Mouse (Mus musculus): Measurements from ENCODE around the gene Zfp420.

DNA sequence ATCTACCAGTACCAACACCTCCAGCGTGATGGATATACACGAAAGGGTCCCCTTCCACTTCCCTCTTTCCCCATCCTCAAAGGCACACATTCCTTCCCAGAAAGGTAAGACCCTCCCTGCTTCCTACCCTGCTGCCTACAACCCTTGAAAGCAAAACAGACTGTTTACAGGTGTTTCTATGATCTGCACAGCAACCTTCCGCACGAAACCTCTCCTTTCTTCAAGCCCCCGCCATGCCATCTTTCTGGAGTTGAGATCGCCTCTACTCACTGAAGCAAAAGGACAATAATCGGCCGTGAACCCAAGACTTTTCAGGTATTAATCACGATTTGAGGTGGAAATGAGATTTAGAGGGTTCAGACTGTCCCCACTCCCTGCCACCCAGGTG, 7.0 kb upstream of the Zfp420 start:
- no peak for TF ChIP-seq POLR2A (IDR thresholded peaks at IDR 0.05; ENCODE audit: borderline replicate concordance, low read depth, low read length)
- TF ChIP-seq CTCF (IDR thresholded peaks at IDR 0.05; ENCODE audit: low read depth, low read length) = no peak

Data from bone marrow macrophage, adult 2 months (primary cell).